Mouse (Mus musculus): Measurements from ENCODE around the gene Hcrtr1. TPM values are rescaled to one million over a fixed set of nuclear protein-coding genes. Genes with fewer than 3 reads are reported as not detected.

The Hcrtr1 gene
- polyA plus RNA-seq, 1 experiment from 2014 or later = 0.50 TPM

- H3K4me1 ChIP-seq = peaks cover 68% of the 10 kb centered on the region
- H3K9ac ChIP-seq = peak within 1 kb of the TSS; percentile 17
- peak; percentile 27 for ATAC-seq (ENCODE audit: borderline replicate concordance, extremely low read depth, low FRiP score, low TSS enrichment)
- H3K36me3 ChIP-seq = 0 out of 2 replicates have a peak, but pooled peaks cover 3% of the 10 kb centered on the region
- H3K27ac ChIP-seq = peak within 1 kb of the TSS; percentile 82
- 0 out of 2 replicates have a peak, but pooled peaks cover 8% of the 10 kb centered on the region for H3K27me3 ChIP-seq
- 3% methylated on average over 14 of the region's 14 CpGs for WGBS
- peak within 1 kb of the TSS; percentile 65 for H3K4me2 ChIP-seq
- H3K9me3 ChIP-seq = no peaks in the 10 kb centered on the region
- peak within 1 kb of the TSS; percentile 40 for H3K4me3 ChIP-seq
These were observed 36.0 kb upstream of the Hcrtr1 start, which contains the start of gene Tinagl1 for GRCm38 (mm10) chr4:130175072-130175711. Tinagl1 (minus strand) TSS chr4:130175122.

- 2% methylated on average over 25 of the region's 25 CpGs for WGBS
- Histone ChIP-seq H3K27ac (peak overlapping the region; percentile 82), H3K9ac (peak overlapping the region; percentile 17; the same call in 1 of the 2 replicates), H3K9me3 (no peaks in the 10 kb centered on the region), H3K36me3 (0 out of 2 replicates have a peak, but pooled peaks cover 4% of the 10 kb centered on the region), H3K27me3 (0 out of 2 replicates have a peak, but pooled peaks cover 8% of the 10 kb centered on the region), H3K4me2 (peak overlapping the region; percentile 65), H3K4me1 (peaks cover 68% of the 10 kb centered on the region), H3K4me3 (peak overlapping the region; percentile 40)
- ATAC-seq (ENCODE audit: borderline replicate concordance, extremely low read depth, low FRiP score, low TSS enrichment) = peak; percentile 78
These were observed 35.3 kb upstream of the Hcrtr1 start for GRCm38 (mm10) chr4:130174335-130175031.

GRCm38 (mm10) chr4:130173911-130174311 lies 34.8 kb upstream of the Hcrtr1 start:
- WGBS = 35% methylated on average over 19 of the region's 19 CpGs
- Histone ChIP-seq H3K4me1 (peaks cover 72% of the 10 kb centered on the region), H3K4me3 (peak overlapping the region; percentile 40), H3K36me3 (0 out of 2 replicates have a peak, but pooled peaks cover 4% of the 10 kb centered on the region), H3K27ac (peak overlapping the region; percentile 82), H3K27me3 (0 out of 2 replicates have a peak, but pooled peaks cover 8% of the 10 kb centered on the region), H3K4me2 (peak overlapping the region; percentile 65), H3K9ac (peak overlapping the region; percentile 17), H3K9me3 (no peaks in the 10 kb centered on the region)
- no peak for ATAC-seq (ENCODE audit: borderline replicate concordance, extremely low read depth, low FRiP score, low TSS enrichment)

GRCm38 (mm10) chr4:130173060-130173822 lies 34.1 kb upstream of the Hcrtr1 start:
- Histone ChIP-seq H3K4me3 (peak overlapping the region; percentile 40), H3K9me3 (no peaks in the 10 kb centered on the region), H3K4me1 (peaks cover 79% of the 10 kb centered on the region), H3K27ac (peak overlapping the region; percentile 85), H3K36me3 (0 out of 2 replicates have a peak, but pooled peaks cover 4% of the 10 kb centered on the region), H3K4me2 (peak overlapping the region; percentile 65), H3K27me3 (0 out of 2 replicates have a peak, but pooled peaks cover 8% of the 10 kb centered on the region), H3K9ac (peak overlapping the region; percentile 17; the same call in 1 of the 2 replicates)
- ATAC-seq (ENCODE audit: borderline replicate concordance, extremely low read depth, low FRiP score, low TSS enrichment) = no peak
- 59% methylated on average over 11 of the region's 11 CpGs for WGBS

- Histone ChIP-seq H3K9ac (0 out of 2 replicates have a peak overlapping the region, but pooled peaks have one; percentile 9), H3K27me3 (0 out of 2 replicates have a peak, but pooled peaks cover 8% of the 10 kb centered on the region), H3K4me1 (peaks cover 82% of the 10 kb centered on the region), H3K27ac (peak overlapping the region; percentile 85), H3K4me3 (no peak overlapping the region; the same call in 1 of the 2 replicates), H3K4me2 (peak overlapping the region; percentile 65), H3K9me3 (no peaks in the 10 kb centered on the region), H3K36me3 (0 out of 2 replicates have a peak, but pooled peaks cover 4% of the 10 kb centered on the region)
- peak; percentile 7; the same call in 1 of the 2 replicates for ATAC-seq (ENCODE audit: borderline replicate concordance, extremely low read depth, low FRiP score, low TSS enrichment)
- 20% methylated on average over 11 of the region's 11 CpGs for WGBS
These were observed 33.0 kb upstream of the Hcrtr1 start for GRCm38 (mm10) chr4:130171951-130172765.

- Histone ChIP-seq H3K36me3 (0 out of 2 replicates have a peak, but pooled peaks cover 4% of the 10 kb centered on the region), H3K27ac (no peak overlapping the region), H3K9me3 (no peaks in the 10 kb centered on the region), H3K27me3 (0 out of 2 replicates have a peak, but pooled peaks cover 8% of the 10 kb centered on the region), H3K4me2 (no peak overlapping the region), H3K9ac (no peak overlapping the region), H3K4me1 (peaks cover 79% of the 10 kb centered on the region), H3K4me3 (no peak overlapping the region)
- no peak for ATAC-seq (ENCODE audit: borderline replicate concordance, extremely low read depth, low FRiP score, low TSS enrichment)
- WGBS = 79% methylated on average over 4 of the region's 4 CpGs
These were observed 31.2 kb upstream of the Hcrtr1 start for GRCm38 (mm10) chr4:130170362-130170761.

GRCm38 (mm10) chr4:130169411-130169971 lies 30.3 kb upstream of the Hcrtr1 start:
- 0 out of 2 replicates have a peak, but pooled peaks cover 8% of the 10 kb centered on the region for H3K27me3 ChIP-seq
- no peak overlapping the region for H3K27ac ChIP-seq
- no peak overlapping the region for H3K4me3 ChIP-seq
- no peaks in the 10 kb centered on the region for H3K9me3 ChIP-seq
- H3K9ac ChIP-seq = no peak overlapping the region
- H3K36me3 ChIP-seq = 0 out of 2 replicates have a peak, but pooled peaks cover 4% of the 10 kb centered on the region
- ATAC-seq (ENCODE audit: borderline replicate concordance, extremely low read depth, low FRiP score, low TSS enrichment) = no peak
- 76% methylated on average over 16 of the region's 16 CpGs for WGBS
- H3K4me1 ChIP-seq = peaks cover 70% of the 10 kb centered on the region
- H3K4me2 ChIP-seq = no peak overlapping the region

- ATAC-seq (ENCODE audit: borderline replicate concordance, extremely low read depth, low FRiP score, low TSS enrichment) = peak; percentile 60
- H3K36me3 ChIP-seq = 0 out of 2 replicates have a peak, but pooled peaks cover 4% of the 10 kb centered on the region
- H3K4me2 ChIP-seq = peak overlapping the region; percentile 53
- WGBS = 35% methylated on average over 16 of the region's 16 CpGs
- 0 out of 2 replicates have a peak overlapping the region, but pooled peaks have one; percentile 26 for H3K9ac ChIP-seq
- no peaks in the 10 kb centered on the region for H3K9me3 ChIP-seq
- no peaks in the 10 kb centered on the region for H3K27me3 ChIP-seq
- peak overlapping the region; percentile 15; the same call in 1 of the 2 replicates for H3K4me3 ChIP-seq
- H3K27ac ChIP-seq = peak overlapping the region; percentile 95
- H3K4me1 ChIP-seq = peaks cover 68% of the 10 kb centered on the region
These were observed 29.4 kb upstream of the Hcrtr1 start for GRCm38 (mm10) chr4:130168280-130169183.

GRCm38 (mm10) chr4:130167814-130168213 lies 28.7 kb upstream of the Hcrtr1 start:
- peak overlapping the region; percentile 95 for H3K27ac ChIP-seq
- no peaks in the 10 kb centered on the region for H3K27me3 ChIP-seq
- 0 out of 2 replicates have a peak, but pooled peaks cover 4% of the 10 kb centered on the region for H3K36me3 ChIP-seq
- H3K4me1 ChIP-seq = peaks cover 68% of the 10 kb centered on the region
- H3K9ac ChIP-seq = no peak overlapping the region; the same call in 1 of the 2 replicates
- WGBS = 27% methylated on average over 9 of the region's 9 CpGs
- H3K4me3 ChIP-seq = peak overlapping the region; percentile 15; the same call in 1 of the 2 replicates
- peak overlapping the region; percentile 53 for H3K4me2 ChIP-seq
- ATAC-seq (ENCODE audit: borderline replicate concordance, extremely low read depth, low FRiP score, low TSS enrichment) = no peak
- no peaks in the 10 kb centered on the region for H3K9me3 ChIP-seq
